Comparison of ENCODE assay signal across 20 mouse cellular contexts in genomic region chr8:3255321-3255720, GRCm38 (mm10).
"Had no signal": no experiment of that assay in that cellular context is flagged by ENCODE, and none has a peak within 500 bp of the region (broad histone marks: within the 10 kb centered on the region; RNA-seq: fewer than 3 reads in every experiment).

No protein-coding gene starts in this region.

- H3K27me3 ChIP-seq: intestine, embryonic 15.5 days; limb, embryonic 13.5 days; liver, embryonic 13.5 days; neural tube, embryonic 12.5 days; neural tube, embryonic 15.5 days had no signal

- H3K4me3 ChIP-seq: intestine, embryonic 15.5 days; layer of hippocampus, adult 2 months; limb, embryonic 10.5 days; limb, embryonic 13.5 days; liver, embryonic 13.5 days; neural tube, embryonic 12.5 days; neural tube, embryonic 15.5 days had no signal

- H3K4me1 ChIP-seq: intestine, embryonic 15.5 days; limb, embryonic 10.5 days; limb, embryonic 13.5 days; neural tube, embryonic 12.5 days had no signal

- H3K9me3 ChIP-seq: intestine, embryonic 15.5 days; limb, embryonic 10.5 days; limb, embryonic 13.5 days; liver, embryonic 13.5 days; neural tube, embryonic 12.5 days; neural tube, embryonic 15.5 days had no signal

- DNase-seq: kidney, adult 8-10 months; kidney, postnatal 14 days; kidney, postnatal 4 days; layer of hippocampus, adult 9-11 months; liver, embryonic 13.5 days; lung, adult 2 months; lung, postnatal 14 days; lung, postnatal 4 days; midbrain, embryonic 14.5 days; right cerebral cortex, adult 18-20 months; right cerebral cortex, postnatal 25 days; thymus, adult 18-20 months; thymus, postnatal 36 days had no signal

- H3K9ac ChIP-seq: intestine, embryonic 15.5 days; limb, embryonic 13.5 days; liver, embryonic 13.5 days; neural tube, embryonic 12.5 days; neural tube, embryonic 15.5 days had no signal

- ATAC-seq: intestine, embryonic 15.5 days had no signal

- H3K27ac ChIP-seq: intestine, embryonic 15.5 days; limb, embryonic 10.5 days; limb, embryonic 13.5 days; neural tube, embryonic 12.5 days; neural tube, embryonic 15.5 days had no signal

- H3K4me2 ChIP-seq: intestine, embryonic 15.5 days; limb, embryonic 13.5 days; liver, embryonic 13.5 days; midbrain, embryonic 11.5 days; neural tube, embryonic 12.5 days; neural tube, embryonic 15.5 days had no signal
